Comparison of ENCODE assay signal across 10 mouse cellular contexts in genomic region chr12:110687894-110688734, GRCm38 (mm10). TPM values are rescaled to one million over a fixed set of nuclear protein-coding genes. Genes with fewer than 3 reads are reported as not detected.
A peak's percentile ranks its signal among the peaks of the same experiment; 100 is the strongest.
DNase-seq lines count a peak whose midpoint lies in the region; ATAC-seq and TF ChIP-seq lines count a peak whose summit lies in the region.
"Had no signal": no experiment of that assay in that cellular context is flagged by ENCODE, and none has a peak within 500 bp of the region (broad histone marks: within the 10 kb centered on the region; RNA-seq: fewer than 3 reads in every experiment).

No protein-coding gene starts in this region.

- no peak for ATAC-seq in liver, embryonic 13.5 days (ENCODE audit: low read depth)
- no peak for ATAC-seq in liver, embryonic 12.5 days
- ATAC-seq in heart, postnatal 0 days (ENCODE audit: insufficient read depth, low read depth) = peak; percentile 93

- DNase-seq in liver, embryonic 13.5 days = no peak
- DNase-seq in heart, postnatal 0 days (ENCODE audit: low spot score) = peak; percentile 91
- DNase-seq in layer of hippocampus, postnatal 10 days (ENCODE audit: low spot score in 2 of 2) = peak; percentile 60 to 66
- peak; percentile 56 for DNase-seq in ovary, postnatal 36 days (ENCODE audit: low spot score)
- DNase-seq in embryo, embryonic 10 days (ENCODE audit: low spot score) = no peak
- DNase-seq in thymus, postnatal 14 days = no peak

- TF ChIP-seq CTCF in heart, postnatal 0 days (IDR thresholded peaks at IDR 0.05; ENCODE audit: low read depth) = no peak

- 0 out of 2 replicates have a peak overlapping the region, but pooled peaks have one; percentile 38 for H3K27ac ChIP-seq in liver, embryonic 13.5 days
- no peak overlapping the region for H3K27ac ChIP-seq in liver, embryonic 12.5 days
- peak overlapping the region; percentile 49 for H3K27ac ChIP-seq in brown adipose tissue, adult 24 weeks (replicated peaks; ENCODE audit: low read depth, low read length)
- peak overlapping the region; percentile 91 for H3K27ac ChIP-seq in heart, postnatal 0 days (ENCODE audit: low read depth)

- H3K36me3 ChIP-seq in liver, embryonic 13.5 days = peaks cover 61% of the 10 kb centered on the region
- peaks cover 72% of the 10 kb centered on the region for H3K36me3 ChIP-seq in liver, embryonic 12.5 days
- peaks cover 38% of the 10 kb centered on the region for H3K36me3 ChIP-seq in heart, postnatal 0 days (replicated peaks; ENCODE audit: control insufficient read depth, insufficient read depth, low read length)

- H3K4me2 ChIP-seq in liver, embryonic 13.5 days = no peak overlapping the region
- no peak overlapping the region for H3K4me2 ChIP-seq in liver, embryonic 12.5 days
- peak overlapping the region; percentile 19; the same call in 1 of the 2 replicates for H3K4me2 ChIP-seq in heart, postnatal 0 days (ENCODE audit: low read depth, low read length)

- H3K9me3 ChIP-seq in liver, embryonic 13.5 days (replicated peaks) = no peaks in the 10 kb centered on the region
- H3K9me3 ChIP-seq in liver, embryonic 12.5 days (replicated peaks) = no peaks in the 10 kb centered on the region
- H3K9me3 ChIP-seq in heart, postnatal 0 days (replicated peaks; ENCODE audit: control insufficient read depth, low read length) = no peaks in the 10 kb centered on the region
- H3K9me3 ChIP-seq: megakaryocyte, embryonic 14.5 days had no signal

- no peaks in the 10 kb centered on the region for H3K27me3 ChIP-seq in liver, embryonic 13.5 days
- no peaks in the 10 kb centered on the region for H3K27me3 ChIP-seq in liver, embryonic 12.5 days (replicated peaks)
- no peaks in the 10 kb centered on the region for H3K27me3 ChIP-seq in heart, postnatal 0 days (ENCODE audit: control insufficient read depth, insufficient read depth, low read length)
- H3K27me3 ChIP-seq: megakaryocyte, embryonic 14.5 days had no signal

- WGBS in liver, embryonic 13.5 days (ENCODE audit: insufficient replicate concordance) = 71% methylated on average over 12 of the region's 12 CpGs
- WGBS in liver, embryonic 12.5 days (ENCODE audit: insufficient replicate concordance) = 73% methylated on average over 12 of the region's 12 CpGs
- 30% methylated on average over 12 of the region's 12 CpGs for WGBS in heart, postnatal 0 days

- H3K4me3 ChIP-seq in liver, embryonic 13.5 days (replicated peaks) = no peak overlapping the region
- H3K4me3 ChIP-seq in liver, embryonic 12.5 days = no peak overlapping the region
- no peak overlapping the region for H3K4me3 ChIP-seq in brown adipose tissue, adult 24 weeks (ENCODE audit: insufficient read depth, low read depth, low read length)
- no peak overlapping the region for H3K4me3 ChIP-seq in heart, postnatal 0 days (ENCODE audit: low read depth, low read length)
- H3K4me3 ChIP-seq: megakaryocyte, embryonic 14.5 days had no signal

- H3K4me1 ChIP-seq in liver, embryonic 13.5 days (replicated peaks) = peaks cover 21% of the 10 kb centered on the region
- peaks cover 16% of the 10 kb centered on the region for H3K4me1 ChIP-seq in liver, embryonic 12.5 days
- H3K4me1 ChIP-seq in brown adipose tissue, adult 24 weeks (ENCODE audit: control insufficient read depth, insufficient read depth, insufficient read length, low read length) = peaks cover 7% of the 10 kb centered on the region
- H3K4me1 ChIP-seq in heart, postnatal 0 days (ENCODE audit: control insufficient read depth, insufficient read depth) = peaks cover 11% of the 10 kb centered on the region

- TF ChIP-seq EP300 in heart, postnatal 0 days (IDR thresholded peaks at IDR 0.05; ENCODE audit: low read depth) = peak; percentile 72

- no peak overlapping the region for H3K9ac ChIP-seq in liver, embryonic 13.5 days
- no peak overlapping the region for H3K9ac ChIP-seq in liver, embryonic 12.5 days
- no peak overlapping the region for H3K9ac ChIP-seq in heart, postnatal 0 days (replicated peaks; ENCODE audit: low read depth, low read length)

RNA-seq across cellular contexts. Expression of gene 1700001K19Rik, which starts 5.7 kb away (rescaled TPM):
- not detected in 2 replicates for polyA plus RNA-seq in liver, embryonic 13.5 days (2015; fragmentation: Nextera tagmentation; extraction: Ambion mirVana)
- not detected in 2 replicates for polyA plus RNA-seq in liver, embryonic 12.5 days (2016; fragmentation: Nextera tagmentation; extraction: Ambion mirVana)
- not detected in 2 replicates for polyA plus RNA-seq in brown adipose tissue, adult 24 weeks (2012; ENCODE audit: insufficient read depth, insufficient read length, missing spikeins)
- total RNA-seq in heart, postnatal 0 days (2014; rRNA removed; ENCODE audit: low replicate concordance) = not detected in 2 replicates
- polyA plus RNA-seq in heart, postnatal 0 days (2015; fragmentation: Nextera tagmentation; extraction: Ambion mirVana) = 0.16 TPM in 1 of 2 replicates, not detected in the other
- total RNA-seq in layer of hippocampus, postnatal 10 days (2021) = not detected
- polyA plus RNA-seq: cerebellum, adult 2 months had no signal

RNA-seq across cellular contexts. Expression of gene Hsp90aa1, which starts 14.4 kb away (rescaled TPM):
- polyA plus RNA-seq in liver, embryonic 13.5 days (2015; fragmentation: Nextera tagmentation; extraction: Ambion mirVana) = 1,126 and 1,282 TPM in 2 replicates
- polyA plus RNA-seq in liver, embryonic 12.5 days (2016; fragmentation: Nextera tagmentation; extraction: Ambion mirVana) = 1,099 and 1,203 TPM in 2 replicates
- polyA plus RNA-seq in brown adipose tissue, adult 24 weeks (2012; ENCODE audit: insufficient read depth, insufficient read length, missing spikeins) = 462 and 467 TPM in 2 replicates
- total RNA-seq in heart, postnatal 0 days (2014; rRNA removed; ENCODE audit: low replicate concordance) = 181 and 434 TPM in 2 replicates
- 255 and 258 TPM in 2 replicates for polyA plus RNA-seq in heart, postnatal 0 days (2015; fragmentation: Nextera tagmentation; extraction: Ambion mirVana)
- 1,000 to 10,000 TPM; 1,024 to 1,059 TPM for total RNA-seq in layer of hippocampus, postnatal 10 days (2021)

RNA-seq across cellular contexts. Expression of gene Wdr20, which starts 49.6 kb away (rescaled TPM):
- 9.4 and 10.6 TPM in 2 replicates for polyA plus RNA-seq in liver, embryonic 13.5 days (2015; fragmentation: Nextera tagmentation; extraction: Ambion mirVana)
- polyA plus RNA-seq in liver, embryonic 12.5 days (2016; fragmentation: Nextera tagmentation; extraction: Ambion mirVana) = 14.2 and 16.0 TPM in 2 replicates
- polyA plus RNA-seq in brown adipose tissue, adult 24 weeks (2012; ENCODE audit: insufficient read depth, insufficient read length, missing spikeins) = 18.4 and 24.8 TPM in 2 replicates
- 36.9 and 45.8 TPM in 2 replicates for total RNA-seq in heart, postnatal 0 days (2014; rRNA removed; ENCODE audit: low replicate concordance)
- 10.7 and 12.1 TPM in 2 replicates for polyA plus RNA-seq in heart, postnatal 0 days (2015; fragmentation: Nextera tagmentation; extraction: Ambion mirVana)
- 10 to 100 TPM; 36.3 to 40.5 TPM for total RNA-seq in layer of hippocampus, postnatal 10 days (2021)

Comparison
In these comparisons a context has a peak if more than half of its experiments do, and no peak if none do; other contexts are left out.
1. DNase-seq: peak in heart, postnatal 0 days (single experiment), layer of hippocampus, postnatal 10 days (2 of 2) and ovary, postnatal 36 days (single experiment); none in liver, embryonic 13.5 days (single experiment), embryo, embryonic 10 days (single experiment) and thymus, postnatal 14 days (single experiment).